Mouse (Mus musculus): Measurements from ENCODE around the gene Gstm7. TPM values are rescaled to one million over a fixed set of nuclear protein-coding genes. Genes with fewer than 3 reads are reported as not detected.
A peak's percentile ranks its signal among the peaks of the same experiment; 100 is the strongest.

The Gstm7 gene
- polyA plus RNA-seq, 1 experiment from 2014 or later, result 13.3 TPM

- POLR2A ChIA-PET, result no interaction called here
- no peak for ATAC-seq
Observed at GRCm38 (mm10) chr3:107925335-107925734, 6.3 kb downstream of the Gstm7 start.

GRCm38 (mm10) chr3:107920348-107920747 is 11.3 kb downstream of the Gstm7 start:
- no peak for TF ChIP-seq CTCF (IDR thresholded peaks at IDR 0.05)
- in situ Hi-C loops (cut with MboI; ENCODE audit: low pct_unique_long_range_greater_than_20kb), result no loop called here
- H3K27me3 ChIP-seq, result no peaks in the 10 kb centered on the region
- ChIA-PET POLR2A (no interaction called here), CTCF (interaction anchor here (1.0 to 8.8 kb wide), 6 partner anchors 8 to 228 kb away, joined by 3 to 71 read pairs (median 9); partner anchors contain the start of gene Gstm7)
- DNase-seq (ENCODE audit: low read depth, low spot score), result no peak
- no peak for ATAC-seq

More at GRCm38 (mm10) chr3:107925335-107925734, 6.3 kb downstream of the Gstm7 start:
- CTCF ChIA-PET, result interaction anchor here (0.9 to 7.9 kb wide), 5 partner anchors 8 to 61 kb away, joined by 3 to 71 read pairs (median 4); no protein-coding TSS in a partner anchor
- in situ Hi-C loops (cut with MboI; ENCODE audit: low pct_unique_long_range_greater_than_20kb), result no loop called here
- no peaks in the 10 kb centered on the region for H3K27me3 ChIP-seq
- DNase-seq (ENCODE audit: low read depth, low spot score), result no peak
- no peak for TF ChIP-seq CTCF (IDR thresholded peaks at IDR 0.05)

DNA sequence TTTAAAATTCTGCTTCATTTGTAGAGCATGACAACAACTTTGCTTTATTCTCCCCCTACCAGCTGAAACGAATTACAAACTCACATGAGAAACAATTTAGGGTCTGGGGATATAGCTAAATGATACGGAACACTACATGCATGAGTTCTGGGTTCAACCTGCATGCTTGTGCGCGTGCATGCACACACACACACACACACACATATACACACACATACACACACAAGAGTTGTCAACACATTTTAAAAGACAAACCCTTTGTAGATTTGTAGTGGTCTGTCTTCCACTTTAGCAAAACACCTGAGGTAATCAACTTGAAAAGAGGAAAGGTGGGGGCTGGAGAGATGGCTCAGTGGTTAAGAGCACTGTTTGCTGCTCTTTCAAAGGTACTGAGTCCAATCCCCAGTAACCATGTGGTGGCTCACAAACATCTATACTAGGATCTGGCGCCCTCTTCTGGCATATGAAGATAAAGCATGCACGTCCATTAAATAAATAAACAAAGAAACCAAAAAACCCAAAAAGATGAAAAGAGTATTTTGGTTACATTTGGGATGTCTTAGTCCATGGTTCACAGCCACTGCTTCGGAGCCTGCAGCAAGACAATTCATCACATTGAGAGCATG is 13.7 kb downstream of the Gstm7 start:
- CTCF ChIA-PET, result interaction anchor here (0.7 to 8.8 kb wide), 28 partner anchors 10 to 294 kb away, joined by 3 to 108 read pairs (median 4); partner anchors contain the start of genes Gstm5 and Gstm7
- POLR2A ChIA-PET, result interaction anchor here (0.7 to 1.3 kb wide), 3 partner anchors 11 to 50 kb away, joined by 3 to 6 read pairs (median 4); no protein-coding TSS in a partner anchor
- ATAC-seq (no peak), DNase-seq (ENCODE audit: low read depth, low spot score) (no peak)
- peak; percentile 86 for TF ChIP-seq CTCF (IDR thresholded peaks at IDR 0.05)
- no peaks in the 10 kb centered on the region for H3K27me3 ChIP-seq
- in situ Hi-C loops (cut with MboI; ENCODE audit: low pct_unique_long_range_greater_than_20kb), result loop anchor here (5.0 kb wide), 1 partner anchor 51 kb away; no protein-coding TSS in a partner anchor

DNA sequence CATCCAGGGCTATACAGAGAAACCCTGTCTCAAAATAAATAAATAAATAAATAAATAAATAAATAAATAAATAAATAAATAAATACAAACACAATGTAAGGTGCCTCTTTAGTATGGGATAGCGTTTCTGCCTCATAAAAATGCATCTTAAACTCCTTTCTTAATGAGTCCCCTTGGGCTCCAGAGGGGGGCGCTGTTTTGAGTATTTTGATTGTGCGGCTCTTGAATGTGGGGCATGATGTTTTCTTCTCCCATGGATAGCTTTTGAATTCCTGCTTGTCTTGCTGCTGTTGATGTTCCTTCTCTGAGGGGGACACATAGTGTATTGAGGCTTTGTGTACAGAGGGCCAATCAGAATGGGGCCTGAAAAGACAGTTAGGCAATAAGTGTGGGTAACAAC is 14.5 kb downstream of the Gstm7 start:
- POLR2A ChIA-PET, result interaction anchor here (0.7 to 0.9 kb wide), 2 partner anchors 50 to 239 kb away, joined by 3 to 6 read pairs; no protein-coding TSS in a partner anchor
- DNase-seq (ENCODE audit: low read depth, low spot score) (no peak), ATAC-seq (no peak)
- peak; percentile 79 for TF ChIP-seq CTCF (IDR thresholded peaks at IDR 0.05)
- H3K27me3 ChIP-seq, result no peaks in the 10 kb centered on the region
- CTCF ChIA-PET, result interaction anchor here (0.7 to 8.8 kb wide), 25 partner anchors 9 to 293 kb away, joined by 3 to 108 read pairs (median 4); partner anchors contain the start of genes Gstm5 and Gstm7
- in situ Hi-C loops (cut with MboI; ENCODE audit: low pct_unique_long_range_greater_than_20kb), result loop anchor here (5.0 kb wide), 1 partner anchor 50 kb away; no protein-coding TSS in a partner anchor

DNA sequence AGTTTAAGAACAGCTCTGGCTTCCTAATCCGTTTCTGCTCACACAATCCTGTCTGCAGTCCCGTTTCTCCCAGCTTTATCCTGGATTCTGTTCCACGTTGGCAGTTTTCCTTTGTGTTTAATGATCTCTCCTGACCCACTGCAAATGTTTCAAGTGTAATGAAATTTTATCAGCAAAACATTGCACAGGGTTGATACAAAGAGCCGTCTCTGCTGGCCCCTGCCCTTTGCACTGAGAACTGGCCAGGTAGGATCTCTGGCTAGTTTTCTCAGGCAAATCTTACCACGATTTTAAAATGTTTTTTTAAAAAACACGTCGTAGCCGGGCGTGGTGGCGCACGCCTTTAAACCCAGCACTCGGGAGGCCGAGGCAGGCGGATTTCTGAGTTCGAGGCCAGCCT is 14.9 kb downstream of the Gstm7 start:
- in situ Hi-C loops (cut with MboI; ENCODE audit: low pct_unique_long_range_greater_than_20kb), result loop anchor here (5.0 kb wide), 1 partner anchor 49 kb away; no protein-coding TSS in a partner anchor
- ChIA-PET POLR2A (no interaction called here), CTCF (interaction anchor here (1.0 to 8.8 kb wide), 7 partner anchors 12 to 282 kb away, joined by 3 to 108 read pairs (median 6); partner anchors contain the start of genes Gstm5 and Gstm7)
- no peak for TF ChIP-seq CTCF (IDR thresholded peaks at IDR 0.05)
- DNase-seq (ENCODE audit: low read depth, low spot score), result no peak
- ATAC-seq, result no peak
- H3K27me3 ChIP-seq, result no peaks in the 10 kb centered on the region

DNA sequence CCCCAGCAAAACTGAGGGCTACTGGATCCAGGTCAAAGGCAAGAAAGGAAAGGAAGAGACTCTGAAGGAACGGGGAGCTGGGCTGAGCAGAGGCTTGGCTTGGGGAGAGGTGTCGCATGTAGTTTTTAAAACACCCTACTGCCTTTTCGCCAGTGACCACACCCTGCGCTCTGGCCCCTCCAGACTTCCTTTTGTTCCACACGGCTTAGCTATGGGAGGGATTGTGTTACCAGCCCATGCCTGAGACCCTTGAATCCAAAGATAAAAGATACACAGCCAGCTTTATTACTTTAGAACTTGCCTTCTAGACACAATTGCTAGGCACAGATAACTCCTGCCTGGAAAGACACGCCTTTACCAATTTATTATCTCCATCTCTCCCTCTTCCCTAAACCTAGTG is 25.7 kb downstream of the Gstm7 start:
- DNase-seq (ENCODE audit: low read depth, low spot score), result no peak
- ChIA-PET POLR2A (interaction anchor here (1.7 kb wide), 1 partner anchor 33 kb away, joined by 3 read pairs; no protein-coding TSS in a partner anchor), CTCF (interaction anchor here (0.8 to 5.1 kb wide), 2 partner anchors 14 to 39 kb away, joined by 3 to 36 read pairs; no protein-coding TSS in a partner anchor)
- in situ Hi-C loops (cut with MboI; ENCODE audit: low pct_unique_long_range_greater_than_20kb), result no loop called here
- ATAC-seq, result no peak
- peaks cover 3% of the 10 kb centered on the region for H3K27me3 ChIP-seq
- no peak for TF ChIP-seq CTCF (IDR thresholded peaks at IDR 0.05)

- in situ Hi-C loops (cut with MboI; ENCODE audit: low pct_unique_long_range_greater_than_20kb), result no loop called here
- CTCF ChIA-PET, result interaction anchor here (0.9 to 2.2 kb wide), 5 partner anchors 9 to 34 kb away, joined by 3 to 10 read pairs (median 5); no protein-coding TSS in a partner anchor
- ATAC-seq (no peak), DNase-seq (ENCODE audit: low read depth, low spot score) (no peak)
- no peak for TF ChIP-seq CTCF (IDR thresholded peaks at IDR 0.05)
- POLR2A ChIA-PET, result no interaction called here
- no peaks in the 10 kb centered on the region for H3K27me3 ChIP-seq
Observed at GRCm38 (mm10) chr3:107900955-107901673, 30.5 kb downstream of the Gstm7 start.

DNA sequence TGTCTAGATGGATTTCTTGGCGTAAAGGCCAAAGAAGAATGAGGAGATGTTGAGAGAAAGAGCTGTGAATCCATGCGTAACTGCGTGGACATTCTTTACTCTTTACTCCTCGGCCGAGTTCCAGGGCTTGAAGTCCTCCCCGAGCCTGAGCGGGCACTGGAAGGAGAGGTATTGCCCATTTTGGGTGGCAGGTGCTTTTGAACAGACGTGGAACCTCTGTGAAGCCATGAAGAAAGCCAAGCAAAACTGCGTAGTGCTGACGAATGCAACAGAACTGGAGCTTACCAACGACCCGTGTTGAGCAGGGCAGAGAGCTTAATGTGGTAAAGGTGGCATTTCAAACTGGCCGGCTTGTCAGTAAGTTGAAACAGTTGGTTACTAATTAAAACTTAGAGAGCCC is 32.9 kb downstream of the Gstm7 start:
- no peaks in the 10 kb centered on the region for H3K27me3 ChIP-seq
- ATAC-seq (no peak), DNase-seq (ENCODE audit: low read depth, low spot score) (no peak)
- POLR2A ChIA-PET, result interaction anchor here (1.0 kb wide), 1 partner anchor 26 kb away, joined by 3 read pairs; no protein-coding TSS in a partner anchor
- CTCF ChIA-PET, result interaction anchor here (1.2 to 4.1 kb wide), 5 partner anchors 14 to 187 kb away, joined by 3 to 17 read pairs (median 3); no protein-coding TSS in a partner anchor
- no peak for TF ChIP-seq CTCF (IDR thresholded peaks at IDR 0.05)
- in situ Hi-C loops (cut with MboI; ENCODE audit: low pct_unique_long_range_greater_than_20kb), result no loop called here

- ChIA-PET POLR2A (interaction anchor here (0.6 to 1.7 kb wide), 2 partner anchors 12 to 21 kb away, joined by 3 to 7 read pairs; no protein-coding TSS in a partner anchor), CTCF (interaction anchor here (1.0 to 4.1 kb wide), 5 partner anchors 8 to 29 kb away, joined by 3 to 17 read pairs (median 3); partner anchors contain the start of gene Eps8l3)
- ATAC-seq, result peak; percentile 93
- in situ Hi-C loops (cut with MboI; ENCODE audit: low pct_unique_long_range_greater_than_20kb), result no loop called here
- TF ChIP-seq CTCF (IDR thresholded peaks at IDR 0.05), result no peak
- H3K27me3 ChIP-seq, result no peaks in the 10 kb centered on the region
- peak; percentile 83 for DNase-seq (ENCODE audit: low read depth, low spot score)
Observed at GRCm38 (mm10) chr3:107895720-107896569, 35.7 kb downstream of the Gstm7 start, which contains the start of gene Gstm5. Gene Gstm5 (plus strand): TSS chr3:107895821.
